Comparison of ENCODE assay signal across 27 mouse cellular contexts in the genomic region with DNA sequence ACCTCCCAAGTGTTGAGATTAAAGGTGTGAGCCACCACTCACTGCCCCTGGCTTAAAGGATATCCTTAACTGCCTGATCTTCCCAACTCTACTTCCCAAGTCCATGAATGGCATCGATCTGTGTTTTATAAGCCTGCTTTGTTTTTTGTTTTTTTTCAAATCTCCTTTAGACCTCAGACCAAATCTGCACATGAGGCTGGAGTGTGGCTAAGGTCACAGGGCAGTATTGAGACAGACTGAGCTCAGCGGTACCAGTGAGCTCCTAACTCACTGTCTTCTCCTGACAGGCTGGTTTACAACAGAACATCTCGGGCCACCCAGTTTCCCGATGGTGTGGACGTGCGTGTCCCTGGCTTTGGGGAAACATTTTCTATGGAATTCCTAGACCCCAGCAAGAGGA. TPM values are rescaled to one million over a fixed set of nuclear protein-coding genes. Genes with fewer than 3 reads are reported as not detected.
DNase-seq lines count a peak whose midpoint lies in the region; ATAC-seq and TF ChIP-seq lines count a peak whose summit lies in the region.
"Had no signal": no experiment of that assay in that cellular context is flagged by ENCODE, and none has a peak within 500 bp of the region (broad histone marks: within the 10 kb centered on the region; RNA-seq: fewer than 3 reads in every experiment).

No protein-coding gene starts in this region.

- no peaks in the 10 kb centered on the region for H3K4me1 ChIP-seq in midbrain, embryonic 11.5 days (ENCODE audit: control insufficient read depth, insufficient read depth, low read length)
- no peaks in the 10 kb centered on the region for H3K4me1 ChIP-seq in midbrain, embryonic 14.5 days (ENCODE audit: control insufficient read depth, insufficient read depth, low read length)
- H3K4me1 ChIP-seq in brown adipose tissue, adult 24 weeks (ENCODE audit: control insufficient read depth, insufficient read depth, insufficient read length, low read length) = no peaks in the 10 kb centered on the region; the same call in 1 of the 2 replicates
- H3K4me1 ChIP-seq in forebrain, embryonic 15.5 days = no peaks in the 10 kb centered on the region
- H3K4me1 ChIP-seq: embryonic facial prominence, embryonic 13.5 days; embryonic facial prominence, embryonic 15.5 days; forebrain, embryonic 10.5 days; forebrain, embryonic 12.5 days had no signal

- no peak for TF ChIP-seq CTCF in gastrocnemius, adult 2 months (IDR thresholded peaks at IDR 0.05)

- no peak for ATAC-seq in midbrain, embryonic 11.5 days (ENCODE audit: low FRiP score)
- ATAC-seq in midbrain, embryonic 14.5 days (ENCODE audit: low FRiP score, low TSS enrichment) = no peak
- no peak for ATAC-seq in forebrain, embryonic 15.5 days (replicated peaks)
- ATAC-seq: CD4-positive, CD25-positive, alpha-beta regulatory T cell, adult 4 months; forebrain, embryonic 14.5 days; forebrain, postnatal 0 days had no signal

- H3K4me3 ChIP-seq in gastrocnemius, adult 2 months = no peak overlapping the region
- H3K4me3 ChIP-seq in midbrain, embryonic 11.5 days (ENCODE audit: low read depth, low read length) = no peak overlapping the region
- H3K4me3 ChIP-seq in midbrain, embryonic 14.5 days (replicated peaks; ENCODE audit: low read depth, low read length) = no peak overlapping the region
- H3K4me3 ChIP-seq in brown adipose tissue, adult 24 weeks (ENCODE audit: insufficient read depth, low read depth, low read length) = no peak overlapping the region
- H3K4me3 ChIP-seq in forebrain, embryonic 15.5 days = no peak overlapping the region
- H3K4me3 ChIP-seq: embryonic facial prominence, embryonic 13.5 days; embryonic facial prominence, embryonic 15.5 days; erythroblast, embryonic 14.5 days; forebrain, embryonic 10.5 days; forebrain, embryonic 12.5 days had no signal

- H3K4me2 ChIP-seq in midbrain, embryonic 11.5 days = no peak overlapping the region
- no peak overlapping the region for H3K4me2 ChIP-seq in midbrain, embryonic 14.5 days (ENCODE audit: low read length)
- no peak overlapping the region for H3K4me2 ChIP-seq in forebrain, embryonic 15.5 days (replicated peaks)
- H3K4me2 ChIP-seq: embryonic facial prominence, embryonic 13.5 days; embryonic facial prominence, embryonic 15.5 days; forebrain, embryonic 12.5 days had no signal

- H3K27me3 ChIP-seq in midbrain, embryonic 11.5 days (ENCODE audit: control insufficient read depth, insufficient read depth, low read length) = no peaks in the 10 kb centered on the region
- H3K27me3 ChIP-seq in midbrain, embryonic 14.5 days (ENCODE audit: control insufficient read depth, insufficient read depth, low read length) = no peaks in the 10 kb centered on the region
- no peaks in the 10 kb centered on the region for H3K27me3 ChIP-seq in forebrain, embryonic 15.5 days
- H3K27me3 ChIP-seq: CH12.LX; embryonic facial prominence, embryonic 13.5 days; embryonic facial prominence, embryonic 15.5 days; forebrain, embryonic 12.5 days had no signal

- intact Hi-C loops in gastrocnemius, adult 2 months (cut with DNase I) = loop anchor here (5.0 kb wide), 1 partner anchor 37 kb away; no protein-coding TSS in a partner anchor

- H3K9ac ChIP-seq in midbrain, embryonic 11.5 days (ENCODE audit: low read length) = no peak overlapping the region
- H3K9ac ChIP-seq in midbrain, embryonic 14.5 days (replicated peaks; ENCODE audit: low read length) = no peak overlapping the region
- no peak overlapping the region for H3K9ac ChIP-seq in forebrain, embryonic 15.5 days (replicated peaks)
- H3K9ac ChIP-seq: embryonic facial prominence, embryonic 13.5 days; embryonic facial prominence, embryonic 15.5 days; forebrain, embryonic 12.5 days; forebrain, postnatal 0 days had no signal

- DNase-seq in gastrocnemius, adult 2 months = no peak
- no peak for DNase-seq in gastrocnemius, adult 8-10 months (ENCODE audit: low spot score in 2 of 2)
- peak; percentile 6 for DNase-seq in midbrain, embryonic 11.5 days (ENCODE audit: low spot score, missing footprints)
- no peak for DNase-seq in midbrain, embryonic 14.5 days
- DNase-seq: adrenal gland, adult 8-10 months; adrenal gland, postnatal 14 days; adrenal gland, postnatal 36 days; B cell, adult 2 months; cerebellum, adult 11 months; cerebellum, adult 18-20 months; cerebellum, adult 8-10 months; cerebellum, adult 9-11 months; cerebellum, postnatal 14 days; cerebellum, postnatal 36 days; embryo, embryonic 11 days; forebrain, postnatal 0 days had no signal

- H3K9me3 ChIP-seq in midbrain, embryonic 11.5 days (ENCODE audit: control insufficient read depth, low read length) = no peaks in the 10 kb centered on the region
- H3K9me3 ChIP-seq in midbrain, embryonic 14.5 days (ENCODE audit: control insufficient read depth, low read length) = no peaks in the 10 kb centered on the region
- no peaks in the 10 kb centered on the region for H3K9me3 ChIP-seq in forebrain, embryonic 15.5 days
- H3K9me3 ChIP-seq: embryonic facial prominence, embryonic 13.5 days; embryonic facial prominence, embryonic 15.5 days; forebrain, embryonic 10.5 days; forebrain, embryonic 12.5 days had no signal

- H3K36me3 ChIP-seq in midbrain, embryonic 11.5 days (ENCODE audit: control insufficient read depth, insufficient read depth, low read length) = peaks cover 4% of the 10 kb centered on the region
- H3K36me3 ChIP-seq in midbrain, embryonic 14.5 days (ENCODE audit: control insufficient read depth, insufficient read depth, low read length) = peaks cover 58% of the 10 kb centered on the region
- H3K36me3 ChIP-seq in forebrain, embryonic 15.5 days = peaks cover 60% of the 10 kb centered on the region

- 90% methylated on average over 6 of the region's 6 CpGs for WGBS in midbrain, embryonic 11.5 days
- 87% methylated on average over 6 of the region's 6 CpGs for WGBS in midbrain, embryonic 14.5 days
- WGBS in forebrain, embryonic 15.5 days = 92% methylated on average over 6 of the region's 6 CpGs

- H3K27ac ChIP-seq in gastrocnemius, adult 2 months = peak overlapping the region; percentile 84; the same call in 1 of the 2 replicates
- H3K27ac ChIP-seq in midbrain, embryonic 11.5 days (ENCODE audit: low read depth, low read length) = no peak overlapping the region
- H3K27ac ChIP-seq in midbrain, embryonic 14.5 days (replicated peaks; ENCODE audit: low read depth, low read length) = no peak overlapping the region
- 0 out of 2 replicates have a peak overlapping the region, but pooled peaks have one; percentile 13 for H3K27ac ChIP-seq in brown adipose tissue, adult 24 weeks (replicated peaks; ENCODE audit: low read depth, low read length)
- H3K27ac ChIP-seq in forebrain, embryonic 15.5 days (replicated peaks) = no peak overlapping the region
- H3K27ac ChIP-seq: embryonic facial prominence, embryonic 13.5 days; embryonic facial prominence, embryonic 15.5 days; forebrain, embryonic 10.5 days; forebrain, embryonic 12.5 days had no signal

RNA-seq across cellular contexts. Expression of a gene that starts 8.8 kb away (rescaled TPM):
- total RNA-seq in gastrocnemius, adult 2 months (2021) = 10 to 100 TPM; 10.5 to 11.5 TPM
- total RNA-seq in gastrocnemius, adult 8-10 months (2022) = 10 to 100 TPM in 2 of 4 experiments, 1 to 10 TPM in 2; 7.2 to 11.4 (median 9.3) TPM
- 88.3 and 89.4 TPM in 2 replicates for polyA plus RNA-seq in midbrain, embryonic 11.5 days (2014; fragmentation: Nextera tagmentation; extraction: Ambion mirVana)
- polyA plus RNA-seq in midbrain, embryonic 14.5 days (2014; fragmentation: Nextera tagmentation; extraction: Ambion mirVana) = 76.1 and 77.8 TPM in 2 replicates
- 24.6 and 40.2 TPM in 2 replicates for polyA plus RNA-seq in brown adipose tissue, adult 24 weeks (2012; ENCODE audit: insufficient read depth, insufficient read length, missing spikeins)
- polyA plus RNA-seq in forebrain, embryonic 15.5 days (2015; fragmentation: Nextera tagmentation; extraction: Ambion mirVana) = 62.2 and 69.2 TPM in 2 replicates

RNA-seq across cellular contexts. Expression of a gene that starts 9.7 kb away (rescaled TPM):
- 1 to 10 TPM; 3.5 TPM for total RNA-seq in gastrocnemius, adult 2 months (2021)
- total RNA-seq in gastrocnemius, adult 8-10 months (2022) = 1 to 10 TPM; 3.3 to 5.6 (median 4.0) TPM
- polyA plus RNA-seq in midbrain, embryonic 11.5 days (2014; fragmentation: Nextera tagmentation; extraction: Ambion mirVana) = 6.4 and 6.9 TPM in 2 replicates
- 6.5 and 16.0 TPM in 2 replicates for polyA plus RNA-seq in midbrain, embryonic 14.5 days (2014; fragmentation: Nextera tagmentation; extraction: Ambion mirVana)
- polyA plus RNA-seq in brown adipose tissue, adult 24 weeks (2012; ENCODE audit: insufficient read depth, insufficient read length, missing spikeins) = 7.8 and 13.4 TPM in 2 replicates
- 16.6 and 20.1 TPM in 2 replicates for polyA plus RNA-seq in forebrain, embryonic 15.5 days (2015; fragmentation: Nextera tagmentation; extraction: Ambion mirVana)

RNA-seq across cellular contexts. Expression of a gene that starts 23.1 kb away (rescaled TPM):
- not detected for total RNA-seq in gastrocnemius, adult 2 months (2021)
- not detected for total RNA-seq in gastrocnemius, adult 8-10 months (2022)
- polyA plus RNA-seq in midbrain, embryonic 11.5 days (2014; fragmentation: Nextera tagmentation; extraction: Ambion mirVana) = 0.88 and 0.89 TPM in 2 replicates
- polyA plus RNA-seq in midbrain, embryonic 14.5 days (2014; fragmentation: Nextera tagmentation; extraction: Ambion mirVana) = 0.25 TPM in 1 of 2 replicates, not detected in the other
- 0.63 and 1.5 TPM in 2 replicates for polyA plus RNA-seq in brown adipose tissue, adult 24 weeks (2012; ENCODE audit: insufficient read depth, insufficient read length, missing spikeins)
- 0.06 and 0.23 TPM in 2 replicates for polyA plus RNA-seq in forebrain, embryonic 15.5 days (2015; fragmentation: Nextera tagmentation; extraction: Ambion mirVana)
- total RNA-seq: common myeloid progenitor, adult 5-6 weeks had no signal
- polyA plus RNA-seq: CD4-positive, CD25-positive, alpha-beta regulatory T cell, adult 4 months; forebrain, postnatal 0 days had no signal

RNA-seq across cellular contexts. Expression of a gene that starts 50.9 kb away (rescaled TPM):
- 1 to 10 TPM; 9.0 to 9.6 TPM for total RNA-seq in gastrocnemius, adult 2 months (2021)
- 1 to 10 TPM; 7.1 to 9.8 (median 8.1) TPM for total RNA-seq in gastrocnemius, adult 8-10 months (2022)
- 41.5 and 42.2 TPM in 2 replicates for polyA plus RNA-seq in midbrain, embryonic 11.5 days (2014; fragmentation: Nextera tagmentation; extraction: Ambion mirVana)
- 32.3 and 32.9 TPM in 2 replicates for polyA plus RNA-seq in midbrain, embryonic 14.5 days (2014; fragmentation: Nextera tagmentation; extraction: Ambion mirVana)
- polyA plus RNA-seq in brown adipose tissue, adult 24 weeks (2012; ENCODE audit: insufficient read depth, insufficient read length, missing spikeins) = 13.1 and 15.2 TPM in 2 replicates
- 41.1 and 43.8 TPM in 2 replicates for polyA plus RNA-seq in forebrain, embryonic 15.5 days (2015; fragmentation: Nextera tagmentation; extraction: Ambion mirVana)

RNA-seq across cellular contexts. Expression of a gene that starts 50.9 kb away (rescaled TPM):
- total RNA-seq in gastrocnemius, adult 2 months (2021) = 10 to 100 TPM; 27.5 to 29.8 TPM
- 10 to 100 TPM; 31.1 to 36.8 (median 34.2) TPM for total RNA-seq in gastrocnemius, adult 8-10 months (2022)
- 59.5 and 61.7 TPM in 2 replicates for polyA plus RNA-seq in midbrain, embryonic 11.5 days (2014; fragmentation: Nextera tagmentation; extraction: Ambion mirVana)
- polyA plus RNA-seq in midbrain, embryonic 14.5 days (2014; fragmentation: Nextera tagmentation; extraction: Ambion mirVana) = 52.1 and 56.5 TPM in 2 replicates
- 8.0 and 16.7 TPM in 2 replicates for polyA plus RNA-seq in brown adipose tissue, adult 24 weeks (2012; ENCODE audit: insufficient read depth, insufficient read length, missing spikeins)
- 50.5 and 52.9 TPM in 2 replicates for polyA plus RNA-seq in forebrain, embryonic 15.5 days (2015; fragmentation: Nextera tagmentation; extraction: Ambion mirVana)

Comparison
In these comparisons a context has a peak if more than half of its experiments do, and no peak if none do; other contexts are left out.
1. H3K27ac ChIP-seq: peak in gastrocnemius, adult 2 months (single experiment) and brown adipose tissue, adult 24 weeks (single experiment); none in midbrain, embryonic 11.5 days (single experiment), midbrain, embryonic 14.5 days (single experiment) and forebrain, embryonic 15.5 days (single experiment).